8 mouse cellular contexts compared by ENCODE assay signal in genomic region chr6:119544518-119544864, GRCm38 (mm10). TPM values are rescaled to one million over a fixed set of nuclear protein-coding genes. Genes with fewer than 3 reads are reported as not detected.
DNase-seq lines count a peak whose midpoint lies in the region; ATAC-seq lines count a peak whose summit lies in the region.

No protein-coding gene starts in this region.

- no peak for DNase-seq in heart, adult 8-10 months (ENCODE audit: low spot score)
- DNase-seq in Muller cell, postnatal 12 days (ENCODE audit: inconsistent ontology term): peak; percentile 67
- no peak for DNase-seq in limb, embryonic 11.5 days (ENCODE audit: low spot score)
- DNase-seq in layer of hippocampus, adult 18-20 months (ENCODE audit: low spot score in 2 of 2): no peak
- no peak for DNase-seq in cerebellum, adult 8-10 months

- 2% methylated on average over 14 of the region's 14 CpGs for WGBS in heart, embryonic 13.5 days
- WGBS in forebrain, embryonic 13.5 days: 2% methylated on average over 14 of the region's 14 CpGs
- 1% methylated on average over 14 of the region's 14 CpGs for WGBS in limb, embryonic 11.5 days
- WGBS in neural tube, embryonic 15.5 days: under 1% methylated on average over 14 of the region's 14 CpGs

- H3K4me3 ChIP-seq in heart, embryonic 13.5 days: peak overlapping the region; percentile 77
- H3K4me3 ChIP-seq in forebrain, embryonic 13.5 days: peak overlapping the region; percentile 65
- peak overlapping the region; percentile 64 for H3K4me3 ChIP-seq in limb, embryonic 11.5 days (ENCODE audit: low read depth, low read length)
- peak overlapping the region; percentile 64 for H3K4me3 ChIP-seq in neural tube, embryonic 15.5 days (replicated peaks)

- H3K9me3 ChIP-seq in heart, embryonic 13.5 days: no peaks in the 10 kb centered on the region
- H3K9me3 ChIP-seq in forebrain, embryonic 13.5 days (replicated peaks): no peaks in the 10 kb centered on the region
- H3K9me3 ChIP-seq in limb, embryonic 11.5 days (ENCODE audit: control insufficient read depth, low read length): no peaks in the 10 kb centered on the region
- H3K9me3 ChIP-seq in neural tube, embryonic 15.5 days (replicated peaks): 0 out of 2 replicates have a peak, but pooled peaks cover 3% of the 10 kb centered on the region

- H3K4me2 ChIP-seq in heart, embryonic 13.5 days: peak overlapping the region; percentile 91
- H3K4me2 ChIP-seq in forebrain, embryonic 13.5 days: peak overlapping the region; percentile 94
- H3K4me2 ChIP-seq in limb, embryonic 11.5 days (ENCODE audit: low read depth, severe bottlenecking): peak overlapping the region; percentile 91
- H3K4me2 ChIP-seq in neural tube, embryonic 15.5 days: peak overlapping the region; percentile 96

- H3K9ac ChIP-seq in heart, embryonic 13.5 days: peak overlapping the region; percentile 88
- H3K9ac ChIP-seq in forebrain, embryonic 13.5 days: peak overlapping the region; percentile 81
- H3K9ac ChIP-seq in limb, embryonic 11.5 days (ENCODE audit: low read length): peak overlapping the region; percentile 92
- H3K9ac ChIP-seq in neural tube, embryonic 15.5 days (replicated peaks): peak overlapping the region; percentile 47

- H3K27me3 ChIP-seq in heart, embryonic 13.5 days (replicated peaks): peaks cover 42% of the 10 kb centered on the region
- peaks cover 35% of the 10 kb centered on the region for H3K27me3 ChIP-seq in forebrain, embryonic 13.5 days
- no peaks in the 10 kb centered on the region for H3K27me3 ChIP-seq in limb, embryonic 11.5 days (ENCODE audit: control insufficient read depth, insufficient read depth, low read length)
- H3K27me3 ChIP-seq in neural tube, embryonic 15.5 days (replicated peaks): peaks cover 16% of the 10 kb centered on the region

- H3K36me3 ChIP-seq in heart, embryonic 13.5 days: no peaks in the 10 kb centered on the region
- no peaks in the 10 kb centered on the region for H3K36me3 ChIP-seq in forebrain, embryonic 13.5 days (ENCODE audit: poor library complexity, severe bottlenecking)
- H3K36me3 ChIP-seq in limb, embryonic 11.5 days (ENCODE audit: control insufficient read depth, insufficient read depth, low read length): no peaks in the 10 kb centered on the region
- H3K36me3 ChIP-seq in neural tube, embryonic 15.5 days: no peaks in the 10 kb centered on the region

- H3K27ac ChIP-seq in heart, embryonic 13.5 days (replicated peaks): 0 out of 2 replicates have a peak overlapping the region, but pooled peaks have one; percentile 40
- no peak overlapping the region for H3K27ac ChIP-seq in forebrain, embryonic 13.5 days
- H3K27ac ChIP-seq in limb, embryonic 11.5 days (replicated peaks; ENCODE audit: low read depth, low read length): peak overlapping the region; percentile 59; the same call in 1 of the 2 replicates
- no peak overlapping the region for H3K27ac ChIP-seq in neural tube, embryonic 15.5 days (replicated peaks)

- 0 out of 2 replicates have a peak, but pooled peaks have one; percentile 4 for ATAC-seq in heart, embryonic 13.5 days (ENCODE audit: extremely low read depth, insufficient number of reproducible peaks, low FRiP score, low TSS enrichment)
- peak; percentile 46; the same call in 1 of the 2 replicates for ATAC-seq in forebrain, embryonic 13.5 days
- peak; percentile 50; the same call in 1 of the 2 replicates for ATAC-seq in limb, embryonic 11.5 days (ENCODE audit: insufficient number of reproducible peaks, low FRiP score, low TSS enrichment, low read depth)
- ATAC-seq in neural tube, embryonic 15.5 days (ENCODE audit: low FRiP score): peak; percentile 58; the same call in 1 of the 2 replicates

- H3K4me1 ChIP-seq in heart, embryonic 13.5 days: peaks cover 17% of the 10 kb centered on the region
- H3K4me1 ChIP-seq in forebrain, embryonic 13.5 days: peaks cover 16% of the 10 kb centered on the region
- H3K4me1 ChIP-seq in limb, embryonic 11.5 days (ENCODE audit: control insufficient read depth, insufficient read depth, low read length): no peaks in the 10 kb centered on the region; the same call in 1 of the 2 replicates
- H3K4me1 ChIP-seq in neural tube, embryonic 15.5 days: peaks cover 13% of the 10 kb centered on the region

RNA-seq across cellular contexts. Expression of gene Wnt5b, which starts 0.3 kb away (rescaled TPM):
- 6.3 and 8.2 TPM in 2 replicates for polyA plus RNA-seq in heart, embryonic 13.5 days (2015; fragmentation: Nextera tagmentation; extraction: Ambion mirVana)
- 1 to 10 TPM; 1.6 to 3.8 (median 2.5) TPM for total RNA-seq in heart, adult 8-10 months (2022)
- polyA plus RNA-seq in forebrain, embryonic 13.5 days (2015; fragmentation: Nextera tagmentation; extraction: Ambion mirVana): 4.5 and 5.2 TPM in 2 replicates
- 13.7 and 17.1 TPM in 2 replicates for polyA plus RNA-seq in limb, embryonic 11.5 days (2014; fragmentation: Nextera tagmentation; extraction: Ambion mirVana)
- 3.6 and 5.2 TPM in 2 replicates for polyA plus RNA-seq in neural tube, embryonic 15.5 days (2015; fragmentation: Nextera tagmentation; extraction: Ambion mirVana)
- 1 to 10 TPM; 2.6 to 2.9 TPM for total RNA-seq in layer of hippocampus, adult 18-20 months (2021)

Comparison
In these comparisons a context has a peak if more than half of its experiments do, and no peak if none do; other contexts are left out.
1. ATAC-seq: peak in every context shown above with its lines; median percentile 58 in neural tube, embryonic 15.5 days; 50 in limb, embryonic 11.5 days; 46 in forebrain, embryonic 13.5 days; 4 in heart, embryonic 13.5 days.
2. H3K27ac ChIP-seq: peak in heart, embryonic 13.5 days (single experiment) and limb, embryonic 11.5 days (single experiment); none in forebrain, embryonic 13.5 days (single experiment) and neural tube, embryonic 15.5 days (single experiment).
3. Peak in every context shown above with its lines, with median percentiles within 50 percentile points of each other: H3K4me2 ChIP-seq, H3K4me3 ChIP-seq and H3K9ac ChIP-seq.